Mouse (Mus musculus) gastrocnemius, adult 8-10 months (tissue): ENCODE measurements around the gene Lgals3. TPM values are rescaled to one million over a fixed set of nuclear protein-coding genes. Genes with fewer than 3 reads are reported as not detected.
"Not testable (repeated sequence)": the region's sequence is repeated elsewhere in the genome, so short reads cannot be mapped to it uniquely, and the experiment has no call there.

Experiments
- DNase-seq, 2 experiments: peaks; one replicate each; pipeline ENCODE4 v3.0.0; 2022; ENCODE audit warnings: low spot score in 2 of 2
- total RNA-seq, 4 experiments: library from RNA; stranded (reverse); gene quantifications; 2 replicates each; pipeline ENCODE4 v1.2.4; 2022

Lgals3 gene
- total RNA-seq = 1 to 10 TPM; 2.1 to 8.5 (median 4.6) TPM

- DNase-seq = no peak
Observed at GRCm38 (mm10) chr14:47367461-47367860, at the start of gene Lgals3. Gene Lgals3 (plus strand): TSS chr14:47367751.

GRCm38 (mm10) chr14:47319362-47319761 lies 48.2 kb upstream of the Lgals3 start:
- no peak for DNase-seq

GRCm38 (mm10) chr14:47321581-47321980 lies 46.0 kb upstream of the Lgals3 start:
- not testable (repeated sequence) for DNase-seq

- DNase-seq = no peak
Observed at GRCm38 (mm10) chr14:47325965-47326761, 41.4 kb upstream of the Lgals3 start.

GRCm38 (mm10) chr14:47327347-47327746 lies 40.2 kb upstream of the Lgals3 start:
- no peak for DNase-seq

- DNase-seq = no peak
Observed at GRCm38 (mm10) chr14:47331920-47332319, 35.6 kb upstream of the Lgals3 start.

GRCm38 (mm10) chr14:47334819-47335218 lies 32.7 kb upstream of the Lgals3 start:
- peak; percentile 16 to 22 for DNase-seq

- no peak for DNase-seq
Observed at GRCm38 (mm10) chr14:47335300-47335699, 32.3 kb upstream of the Lgals3 start.

- DNase-seq = no peak
Observed at GRCm38 (mm10) chr14:47340231-47340925, 27.2 kb upstream of the Lgals3 start.

GRCm38 (mm10) chr14:47341811-47342291 lies 25.7 kb upstream of the Lgals3 start:
- no peak for DNase-seq

- DNase-seq = no peak
Observed at GRCm38 (mm10) chr14:47346715-47347114, 20.8 kb upstream of the Lgals3 start.

GRCm38 (mm10) chr14:47350974-47351373 lies 16.6 kb upstream of the Lgals3 start:
- DNase-seq = no peak

GRCm38 (mm10) chr14:47352272-47352671 lies 15.3 kb upstream of the Lgals3 start:
- DNase-seq = no peak

- DNase-seq = no peak
Observed at GRCm38 (mm10) chr14:47353240-47353639, 14.3 kb upstream of the Lgals3 start.

- DNase-seq = no peak
Observed at GRCm38 (mm10) chr14:47354111-47354577, 13.4 kb upstream of the Lgals3 start.

- no peak for DNase-seq
Observed at GRCm38 (mm10) chr14:47354948-47355347, 12.6 kb upstream of the Lgals3 start.

GRCm38 (mm10) chr14:47356622-47357021 lies 10.9 kb upstream of the Lgals3 start:
- no peak for DNase-seq

- no peak for DNase-seq
Observed at GRCm38 (mm10) chr14:47359610-47360009, 7.9 kb upstream of the Lgals3 start.

- DNase-seq = no peak
Observed at GRCm38 (mm10) chr14:47361418-47361817, 6.1 kb upstream of the Lgals3 start.

GRCm38 (mm10) chr14:47361899-47362298 lies 5.7 kb upstream of the Lgals3 start:
- no peak for DNase-seq

- no peak for DNase-seq
Observed at GRCm38 (mm10) chr14:47364742-47365449, 2.7 kb upstream of the Lgals3 start.

GRCm38 (mm10) chr14:47366881-47367321 lies 650 bp upstream of the Lgals3 start:
- no peak for DNase-seq
